Mouse (Mus musculus) heart, adult 2 months (tissue): ENCODE data around the gene Slc17a4.

Experiments
- EP300 ChIP-seq: fragments of 200-500 bp; IDR thresholded peaks from 2 replicates; pipeline ENCODE4 v1.6.1; 2011; ENCODE audit warnings: low read depth, low read length, control low read depth; ENCODE audit not compliant: insufficient read depth
- POLR2A ChIP-seq: fragments of 200-500 bp; IDR thresholded peaks from 2 replicates; pipeline ENCODE4 v1.6.1; 2011; ENCODE audit warnings: mild to moderate bottlenecking, low read depth, low read length, control low read depth; ENCODE audit not compliant: insufficient read depth

DNA sequence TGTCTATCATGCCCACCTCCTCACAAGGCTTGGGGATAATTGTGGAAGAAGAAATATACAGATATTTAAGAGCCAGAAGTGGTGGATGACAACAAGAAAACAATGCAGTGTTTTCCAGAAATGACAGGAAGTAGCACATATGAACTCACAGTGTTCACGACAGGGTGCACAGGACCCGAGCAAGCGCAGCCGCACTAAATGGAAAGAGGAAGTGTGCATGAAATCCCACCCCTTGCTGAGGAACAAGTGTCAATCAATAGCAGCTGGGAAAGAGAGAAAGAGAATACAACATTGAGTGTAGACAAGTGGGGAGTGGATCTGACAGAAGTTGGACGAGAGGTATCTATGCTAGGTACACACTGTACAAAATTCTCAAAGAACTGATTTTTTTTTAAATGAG is 3.5 kb downstream of the Slc17a4 start:
- TF ChIP-seq EP300 (no peak), POLR2A (no peak)
